Comparison of ENCODE assay signal across 11 mouse cellular contexts in the genomic region with DNA sequence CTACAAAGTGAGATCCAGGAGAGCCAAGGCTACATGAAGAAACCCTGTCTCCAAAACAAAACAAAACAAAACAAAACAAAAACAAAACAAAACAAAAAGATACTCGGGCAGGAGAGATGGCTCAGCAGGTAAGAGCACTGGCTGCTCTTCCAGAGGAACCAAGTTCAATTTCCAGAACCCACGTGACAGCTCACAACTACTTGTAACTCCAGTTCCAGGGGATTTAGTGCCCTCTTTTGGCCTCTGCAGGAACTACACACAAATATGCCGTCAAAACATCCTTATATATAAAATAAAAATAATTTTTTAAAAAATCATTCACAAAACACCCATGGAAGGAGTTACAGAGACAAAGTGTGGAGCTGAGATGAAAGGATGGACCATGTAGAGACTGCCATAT. TPM values are rescaled to one million over a fixed set of nuclear protein-coding genes. Genes with fewer than 3 reads are reported as not detected.
DNase-seq lines count a peak whose midpoint lies in the region; ATAC-seq and TF ChIP-seq lines count a peak whose summit lies in the region.
"Had no signal": no experiment of that assay in that cellular context is flagged by ENCODE, and none has a peak within 500 bp of the region (broad histone marks: within the 10 kb centered on the region; RNA-seq: fewer than 3 reads in every experiment).

No protein-coding gene starts in this region.

- WGBS in hindbrain, embryonic 14.5 days = 14% methylated on average over 3 of the region's 3 CpGs
- 21% methylated on average over 3 of the region's 3 CpGs for WGBS in hindbrain, embryonic 12.5 days
- 7% methylated on average over 3 of the region's 3 CpGs for WGBS in liver, embryonic 13.5 days (ENCODE audit: insufficient replicate concordance)

- TF ChIP-seq RAD21 in CH12.LX (IDR thresholded peaks at IDR 0.05; ENCODE audit: low read depth, low read length) = peak; percentile 78

- H3K79me2 ChIP-seq in CH12.LX (replicated peaks; ENCODE audit: control insufficient read depth, extremely low read depth, insufficient read depth, poor library complexity, severe bottlenecking) = no peaks in the 10 kb centered on the region

- no peak overlapping the region for H3K9ac ChIP-seq in hindbrain, embryonic 14.5 days
- no peak overlapping the region for H3K9ac ChIP-seq in hindbrain, embryonic 12.5 days
- H3K9ac ChIP-seq in CH12.LX (ENCODE audit: insufficient read depth, low read depth) = no peak overlapping the region
- H3K9ac ChIP-seq in liver, embryonic 13.5 days = no peak overlapping the region
- H3K9ac ChIP-seq: embryonic facial prominence, embryonic 15.5 days had no signal

- no peak overlapping the region for H3K27ac ChIP-seq in hindbrain, embryonic 14.5 days
- no peak overlapping the region for H3K27ac ChIP-seq in hindbrain, embryonic 12.5 days
- H3K27ac ChIP-seq in CH12.LX (ENCODE audit: insufficient read depth, low read depth) = no peak overlapping the region
- H3K27ac ChIP-seq in liver, embryonic 13.5 days = no peak overlapping the region
- H3K27ac ChIP-seq: embryonic facial prominence, embryonic 15.5 days had no signal

- no peak overlapping the region for H3K4me3 ChIP-seq in hindbrain, embryonic 14.5 days (replicated peaks; ENCODE audit: low read length)
- H3K4me3 ChIP-seq in hindbrain, embryonic 12.5 days = no peak overlapping the region
- no peak overlapping the region for H3K4me3 ChIP-seq in CH12.LX (replicated peaks in 1 of 3; ENCODE audit: low read depth in 2 of 3, low read length in 2 of 3, poor library complexity in 1 of 3)
- H3K4me3 ChIP-seq in liver, embryonic 13.5 days (replicated peaks) = no peak overlapping the region
- H3K4me3 ChIP-seq: embryonic facial prominence, embryonic 15.5 days had no signal

- H3K4me2 ChIP-seq in hindbrain, embryonic 14.5 days (replicated peaks) = no peak overlapping the region
- no peak overlapping the region for H3K4me2 ChIP-seq in hindbrain, embryonic 12.5 days (replicated peaks)
- no peak overlapping the region for H3K4me2 ChIP-seq in CH12.LX (ENCODE audit: insufficient read depth, low read depth, poor library complexity, severe bottlenecking)
- H3K4me2 ChIP-seq in liver, embryonic 13.5 days = no peak overlapping the region
- H3K4me2 ChIP-seq: embryonic facial prominence, embryonic 15.5 days had no signal

- H3K4me1 ChIP-seq in hindbrain, embryonic 14.5 days (replicated peaks; ENCODE audit: control insufficient read depth, insufficient read depth, low read length) = no peaks in the 10 kb centered on the region
- H3K4me1 ChIP-seq in hindbrain, embryonic 12.5 days = no peaks in the 10 kb centered on the region
- peaks cover 3 to 13% of the 10 kb centered on the region in 2 experiments; a peak in 2 of 4 replicates for H3K4me1 ChIP-seq in CH12.LX (ENCODE audit: control insufficient read depth in 1 of 2, insufficient read depth in 2 of 2)
- 0 out of 2 replicates have a peak, but pooled peaks cover 4% of the 10 kb centered on the region for H3K4me1 ChIP-seq in liver, embryonic 13.5 days (replicated peaks)
- H3K4me1 ChIP-seq: embryonic facial prominence, embryonic 15.5 days had no signal

- dilution Hi-C loops in CH12.LX (cut with MboI; ENCODE audit: extremely low pct_ligation_motif_present, extremely low pct_unique_long_range_greater_than_20kb, low sequenced_read_pairs) = no loop called here

- TF ChIP-seq CTCF in CH12.LX (conservative IDR thresholded peaks at IDR 0.05 in 1 of 2, IDR thresholded peaks at IDR 0.05 in 1 of 2; ENCODE audit: low read depth in 2 of 2, low read length in 2 of 2) = peak; percentile 49 to 83; a peak in 3 of 4 replicates

- H3K9me3 ChIP-seq in hindbrain, embryonic 14.5 days (ENCODE audit: control insufficient read depth, low read length) = no peaks in the 10 kb centered on the region
- no peaks in the 10 kb centered on the region for H3K9me3 ChIP-seq in hindbrain, embryonic 12.5 days (replicated peaks)
- no peaks in the 10 kb centered on the region for H3K9me3 ChIP-seq in CH12.LX (replicated peaks; ENCODE audit: low read length)
- no peaks in the 10 kb centered on the region for H3K9me3 ChIP-seq in liver, embryonic 13.5 days (replicated peaks)
- H3K9me3 ChIP-seq: embryonic facial prominence, embryonic 15.5 days had no signal

- ATAC-seq in hindbrain, embryonic 14.5 days (ENCODE audit: low FRiP score) = no peak
- no peak for ATAC-seq in hindbrain, embryonic 12.5 days (ENCODE audit: low FRiP score)
- ATAC-seq in liver, embryonic 13.5 days (ENCODE audit: low read depth) = no peak

- TF ChIP-seq POLR2A in CH12.LX (IDR thresholded peaks at IDR 0.05; ENCODE audit: low read depth, low read length) = no peak

- no peak for TF ChIP-seq EP300 in CH12.LX (IDR thresholded peaks at IDR 0.05; ENCODE audit: low read length)

- in situ Hi-C loops in CH12.LX (cut with MboI; ENCODE audit: low pct_ligation_motif_present, low pct_unique_long_range_greater_than_20kb, low sequenced_read_pairs) = no loop called here

- DNase-seq in hindbrain, embryonic 14.5 days (ENCODE audit: low spot score) = peak; percentile 52
- peak; percentile 75 for DNase-seq in CH12.LX (ENCODE audit: extremely low read depth)
- peak; percentile 49 for DNase-seq in c-Kit-positive CD71-positive TER-119-negative erythroid progenitor cells, embryonic 14.5 days (ENCODE audit: low read depth)
- peak; percentile 29 for DNase-seq in liver, embryonic 13.5 days
- DNase-seq in yolk sac, embryonic 10.5 days (ENCODE audit: low spot score) = peak; percentile 7
- DNase-seq in right cerebral cortex, postnatal 36 days (ENCODE audit: low spot score in 2 of 2) = no peak
- no peak for DNase-seq in frontal cortex, postnatal 14 days (ENCODE audit: low spot score in 2 of 2)

- H3K27me3 ChIP-seq in hindbrain, embryonic 14.5 days (ENCODE audit: control insufficient read depth, insufficient read depth, low read length) = no peaks in the 10 kb centered on the region
- H3K27me3 ChIP-seq in hindbrain, embryonic 12.5 days = peaks cover 15% of the 10 kb centered on the region
- H3K27me3 ChIP-seq in CH12.LX (replicated peaks) = peaks cover 7% of the 10 kb centered on the region
- H3K27me3 ChIP-seq in liver, embryonic 13.5 days = peaks cover 57% of the 10 kb centered on the region

- H3K36me3 ChIP-seq in hindbrain, embryonic 14.5 days (replicated peaks; ENCODE audit: control insufficient read depth, insufficient read depth) = no peaks in the 10 kb centered on the region
- H3K36me3 ChIP-seq in hindbrain, embryonic 12.5 days = no peaks in the 10 kb centered on the region
- H3K36me3 ChIP-seq in CH12.LX (replicated peaks in 1 of 2; ENCODE audit: control insufficient read depth in 1 of 2, insufficient read depth in 1 of 2, low read length in 1 of 2) = no peaks in the 10 kb centered on the region
- H3K36me3 ChIP-seq in liver, embryonic 13.5 days = no peaks in the 10 kb centered on the region
- H3K36me3 ChIP-seq: embryonic facial prominence, embryonic 15.5 days had no signal

TF ChIP-seq in CH12.LX, 34 proteins besides CTCF, POLR2A, EP300 and RAD21 (continues in another document):
- TF ChIP-seq ZC3H11A (IDR thresholded peaks at IDR 0.05; ENCODE audit: low read depth, low read length) = 0 out of 2 replicates have a peak, but pooled peaks have one; percentile 3
- no peak for TF ChIP-seq IRF4 (IDR thresholded peaks at IDR 0.05; ENCODE audit: low read depth, low read length)
- TF ChIP-seq JUN (IDR thresholded peaks at IDR 0.05; ENCODE audit: insufficient read depth, low read depth, low read length) = no peak
- peak; percentile 83 for TF ChIP-seq USF1 (IDR thresholded peaks at IDR 0.05; ENCODE audit: low read depth, low read length)
- peak; percentile 79 for TF ChIP-seq MYC (IDR thresholded peaks at IDR 0.05; ENCODE audit: low read depth, low read length)
- TF ChIP-seq TCF12 (IDR thresholded peaks at IDR 0.05; ENCODE audit: low read depth, low read length) = no peak

RNA-seq across cellular contexts. Expression of gene Nrl, which starts 3.2 kb away (rescaled TPM):
- polyA plus RNA-seq in hindbrain, embryonic 14.5 days (2014; fragmentation: Nextera tagmentation; extraction: Ambion mirVana) = 0.10 and 0.17 TPM in 2 replicates
- not detected in 2 replicates for polyA plus RNA-seq in hindbrain, embryonic 12.5 days (2016; fragmentation: Nextera tagmentation; extraction: Ambion mirVana)
- total RNA-seq in CH12.LX (2012; rRNA removed) = 0.13 and 0.29 TPM in 2 replicates
- total RNA-seq in CH12.LX (2014; rRNA removed) = 0.14 and 0.86 TPM in 2 replicates
- 0.20 TPM in 1 of 2 replicates, not detected in the other for polyA plus RNA-seq in CH12.LX (2012; ENCODE audit: insufficient read length, low read depth)
- polyA plus RNA-seq in liver, embryonic 13.5 days (2015; fragmentation: Nextera tagmentation; extraction: Ambion mirVana) = not detected in 2 replicates
- polyA plus RNA-seq: embryonic facial prominence, embryonic 15.5 days; liver, embryonic 16.5 days; stomach, embryonic 16.5 days had no signal

RNA-seq across cellular contexts. Expression of gene Pck2, which starts 12.1 kb away (rescaled TPM):
- polyA plus RNA-seq in hindbrain, embryonic 14.5 days (2014; fragmentation: Nextera tagmentation; extraction: Ambion mirVana) = 17.5 and 19.2 TPM in 2 replicates
- polyA plus RNA-seq in hindbrain, embryonic 12.5 days (2016; fragmentation: Nextera tagmentation; extraction: Ambion mirVana) = 22.3 and 23.6 TPM in 2 replicates
- total RNA-seq in CH12.LX (2012; rRNA removed) = 105 and 286 TPM in 2 replicates
- 113 and 120 TPM in 2 replicates for total RNA-seq in CH12.LX (2014; rRNA removed)
- 144 and 149 TPM in 2 replicates for polyA plus RNA-seq in CH12.LX (2012; ENCODE audit: insufficient read length, low read depth)
- polyA plus RNA-seq in liver, embryonic 13.5 days (2015; fragmentation: Nextera tagmentation; extraction: Ambion mirVana) = 32.2 and 34.5 TPM in 2 replicates

RNA-seq across cellular contexts. Expression of gene Cpne6, which starts 17.7 kb away (rescaled TPM):
- 3.2 and 4.2 TPM in 2 replicates for polyA plus RNA-seq in hindbrain, embryonic 14.5 days (2014; fragmentation: Nextera tagmentation; extraction: Ambion mirVana)
- 0.83 and 1.4 TPM in 2 replicates for polyA plus RNA-seq in hindbrain, embryonic 12.5 days (2016; fragmentation: Nextera tagmentation; extraction: Ambion mirVana)
- total RNA-seq in CH12.LX (2012; rRNA removed) (not detected in 2 replicates), CH12.LX (2014; rRNA removed) (not detected in 2 replicates)
- not detected in 2 replicates for polyA plus RNA-seq in CH12.LX (2012; ENCODE audit: insufficient read length, low read depth)
- 0.09 TPM in 1 of 2 replicates, not detected in the other for polyA plus RNA-seq in liver, embryonic 13.5 days (2015; fragmentation: Nextera tagmentation; extraction: Ambion mirVana)
- polyA plus RNA-seq: liver, embryonic 16.5 days had no signal

RNA-seq across cellular contexts. Expression of gene Dcaf11, which starts 31.9 kb away (rescaled TPM):
- 107 and 112 TPM in 2 replicates for polyA plus RNA-seq in hindbrain, embryonic 14.5 days (2014; fragmentation: Nextera tagmentation; extraction: Ambion mirVana)
- polyA plus RNA-seq in hindbrain, embryonic 12.5 days (2016; fragmentation: Nextera tagmentation; extraction: Ambion mirVana) = 104 and 106 TPM in 2 replicates
- 36.1 and 39.1 TPM in 2 replicates for total RNA-seq in CH12.LX (2012; rRNA removed)
- 29.3 and 30.2 TPM in 2 replicates for total RNA-seq in CH12.LX (2014; rRNA removed)
- polyA plus RNA-seq in CH12.LX (2012; ENCODE audit: insufficient read length, low read depth) = 29.6 and 32.6 TPM in 2 replicates
- 48.9 and 59.1 TPM in 2 replicates for polyA plus RNA-seq in liver, embryonic 13.5 days (2015; fragmentation: Nextera tagmentation; extraction: Ambion mirVana)

RNA-seq across cellular contexts. Expression of gene A730061H03Rik, which starts 32.3 kb away (rescaled TPM):
- polyA plus RNA-seq in hindbrain, embryonic 14.5 days (2014; fragmentation: Nextera tagmentation; extraction: Ambion mirVana) = 1.4 TPM in 1 of 2 replicates, not detected in the other
- polyA plus RNA-seq in hindbrain, embryonic 12.5 days (2016; fragmentation: Nextera tagmentation; extraction: Ambion mirVana) = 0.62 TPM in 1 of 2 replicates, not detected in the other
- total RNA-seq in CH12.LX (2012; rRNA removed) = 0.34 and 0.63 TPM in 2 replicates
- total RNA-seq in CH12.LX (2014; rRNA removed) = not detected in 2 replicates
- 0.93 and 1.4 TPM in 2 replicates for polyA plus RNA-seq in CH12.LX (2012; ENCODE audit: insufficient read length, low read depth)
- 1.6 and 1.8 TPM in 2 replicates for polyA plus RNA-seq in liver, embryonic 13.5 days (2015; fragmentation: Nextera tagmentation; extraction: Ambion mirVana)

Comparison
In these comparisons a context has a peak if more than half of its experiments do, and no peak if none do; other contexts are left out.
1. DNase-seq: peak in hindbrain, embryonic 14.5 days (single experiment), CH12.LX (single experiment), c-Kit-positive CD71-positive TER-119-negative erythroid progenitor cells, embryonic 14.5 days (single experiment), liver, embryonic 13.5 days (single experiment) and yolk sac, embryonic 10.5 days (single experiment); none in right cerebral cortex, postnatal 36 days (0 of 2) and frontal cortex, postnatal 14 days (0 of 2).